Mouse (Mus musculus) brain, embryonic 14.5 days (tissue): ENCODE data around the gene Col23a1.

ENCODE experiments used
- CTCF ChIP-seq: fragments of 200-500 bp; IDR thresholded peaks from 2 replicates; pipeline ENCODE4 v1.5.1; 2012; ENCODE audit warnings: inconsistent platforms, mild to moderate bottlenecking, moderate library complexity, borderline replicate concordance; ENCODE audit not compliant: insufficient read depth, insufficient read length; ENCODE audit errors: extremely low read depth
- POLR2A ChIP-seq: fragments of 200-500 bp; IDR thresholded peaks from 2 replicates; pipeline ENCODE4 v1.6.1; 2012; ENCODE audit warnings: mild to moderate bottlenecking, inconsistent platforms, borderline replicate concordance; ENCODE audit not compliant: poor library complexity, insufficient read depth, insufficient read length, severe bottlenecking; ENCODE audit errors: extremely low read depth

DNA sequence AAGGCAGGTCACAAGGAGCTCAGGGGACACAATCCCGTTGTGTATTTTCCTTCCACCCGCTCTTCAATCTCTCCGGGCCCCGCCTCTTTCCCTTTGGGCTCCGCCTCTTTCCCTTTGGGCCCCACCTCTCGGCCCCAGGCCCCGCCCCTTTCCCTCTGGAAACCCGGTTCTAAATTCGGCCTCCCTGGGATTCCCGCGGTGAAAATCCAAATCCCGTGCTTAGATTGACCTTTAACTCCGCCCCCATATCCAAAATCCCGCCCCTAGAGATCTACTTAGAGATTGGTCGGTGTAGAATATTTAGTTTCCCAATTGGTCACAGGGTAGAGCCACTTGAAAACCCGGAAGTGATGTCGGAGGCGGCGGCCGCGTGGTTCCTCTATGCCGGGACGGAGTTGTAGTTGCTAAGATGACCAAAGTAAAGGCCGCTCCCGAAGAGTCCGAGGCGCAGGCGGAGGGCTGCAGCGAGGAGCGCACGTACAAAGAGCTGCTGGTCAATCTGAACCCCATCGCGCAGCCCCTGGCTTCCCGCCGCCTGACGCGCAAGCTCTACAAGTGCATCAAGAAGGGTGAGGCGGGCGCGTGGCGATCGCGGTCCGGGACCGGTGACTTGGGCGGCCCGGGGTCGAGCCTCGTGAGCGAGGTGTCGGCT, 329.8 kb downstream of the Col23a1 start, which contains the start of gene Nhp2:
- TF ChIP-seq POLR2A (peak; percentile 27; the same call in 1 of the 2 replicates), CTCF (no peak)
